In genomic region chr11:60935326-60935974, GRCm38 (mm10) we compare ENCODE assay signal across 8 mouse cellular contexts. TPM values are rescaled to one million over a fixed set of nuclear protein-coding genes. Genes with fewer than 3 reads are reported as not detected.
DNase-seq lines count a peak whose midpoint lies in the region; ATAC-seq lines count a peak whose summit lies in the region.

No protein-coding gene starts in this region.

- no peaks in the 10 kb centered on the region; the same call in 1 of the 2 replicates for H3K36me3 ChIP-seq in intestine, embryonic 14.5 days (ENCODE audit: control insufficient read depth, insufficient read depth, low read length)
- peaks cover 4% of the 10 kb centered on the region; the same call in 1 of the 2 replicates for H3K36me3 ChIP-seq in liver, embryonic 11.5 days (ENCODE audit: control insufficient read depth, insufficient read depth, low read length)
- no peaks in the 10 kb centered on the region for H3K36me3 ChIP-seq in midbrain, embryonic 15.5 days (replicated peaks)

- H3K27me3 ChIP-seq in intestine, embryonic 14.5 days (replicated peaks; ENCODE audit: control insufficient read depth, insufficient read depth, low read length), result no peaks in the 10 kb centered on the region
- H3K27me3 ChIP-seq in liver, embryonic 11.5 days (replicated peaks; ENCODE audit: control insufficient read depth, insufficient read depth, low read length), result no peaks in the 10 kb centered on the region
- H3K27me3 ChIP-seq in midbrain, embryonic 15.5 days (replicated peaks), result no peaks in the 10 kb centered on the region

- no peaks in the 10 kb centered on the region for H3K9me3 ChIP-seq in intestine, embryonic 14.5 days (ENCODE audit: control insufficient read depth, low read length)
- no peaks in the 10 kb centered on the region for H3K9me3 ChIP-seq in liver, embryonic 11.5 days (ENCODE audit: control insufficient read depth, low read length)
- H3K9me3 ChIP-seq in midbrain, embryonic 15.5 days, result no peaks in the 10 kb centered on the region

- H3K9ac ChIP-seq in intestine, embryonic 14.5 days (ENCODE audit: low read length), result no peak overlapping the region
- peak overlapping the region; percentile 60 for H3K9ac ChIP-seq in liver, embryonic 11.5 days (ENCODE audit: low read depth, low read length)
- no peak overlapping the region for H3K9ac ChIP-seq in midbrain, embryonic 15.5 days

- peak; percentile 62 to 75 for DNase-seq in adrenal gland, adult 18-20 months (ENCODE audit: low spot score in 2 of 2)
- DNase-seq in gastrocnemius, adult 18-20 months (ENCODE audit: low spot score), result peak; percentile 86
- DNase-seq in intestine, embryonic 14.5 days (ENCODE audit: low spot score), result no peak
- DNase-seq in liver, embryonic 11.5 days (ENCODE audit: low spot score), result peak; percentile 70
- DNase-seq in right cerebral cortex, adult 2 months (ENCODE audit: low spot score in 2 of 2), result peak; percentile 58 to 59
- DNase-seq in embryo, embryonic 10 days (ENCODE audit: low spot score), result no peak

- WGBS in intestine, embryonic 14.5 days, result 68% methylated on average over 7 of the region's 7 CpGs
- WGBS in liver, embryonic 11.5 days, result 31% methylated on average over 7 of the region's 7 CpGs
- WGBS in midbrain, embryonic 15.5 days, result 84% methylated on average over 7 of the region's 7 CpGs

- no peak overlapping the region for H3K4me3 ChIP-seq in intestine, embryonic 14.5 days (ENCODE audit: low read depth, low read length)
- peak overlapping the region; percentile 41 for H3K4me3 ChIP-seq in liver, embryonic 11.5 days (ENCODE audit: low read depth, low read length)
- H3K4me3 ChIP-seq in midbrain, embryonic 15.5 days, result no peak overlapping the region

- H3K27ac ChIP-seq in intestine, embryonic 14.5 days (ENCODE audit: low read depth), result no peak overlapping the region
- peak overlapping the region; percentile 90 for H3K27ac ChIP-seq in liver, embryonic 11.5 days (ENCODE audit: low read depth, low read length)
- no peak overlapping the region for H3K27ac ChIP-seq in midbrain, embryonic 15.5 days

- H3K4me2 ChIP-seq in intestine, embryonic 14.5 days (ENCODE audit: low read length), result 0 out of 2 replicates have a peak overlapping the region, but pooled peaks have one; percentile 2
- H3K4me2 ChIP-seq in liver, embryonic 11.5 days, result peak overlapping the region; percentile 74
- H3K4me2 ChIP-seq in midbrain, embryonic 15.5 days, result no peak overlapping the region

- ATAC-seq in CD4-positive, CD25-positive, alpha-beta regulatory T cell, adult 4 months, result peak; percentile 76
- ATAC-seq in intestine, embryonic 14.5 days (replicated peaks; ENCODE audit: low FRiP score, low TSS enrichment, low read depth), result no peak
- peak; percentile 79 for ATAC-seq in liver, embryonic 11.5 days (replicated peaks; ENCODE audit: low FRiP score)
- ATAC-seq in midbrain, embryonic 15.5 days (replicated peaks), result no peak

- peaks cover 19% of the 10 kb centered on the region for H3K4me1 ChIP-seq in intestine, embryonic 14.5 days (replicated peaks; ENCODE audit: control insufficient read depth, insufficient read depth, low read length)
- H3K4me1 ChIP-seq in liver, embryonic 11.5 days (replicated peaks; ENCODE audit: control insufficient read depth, insufficient read depth, low read length), result peaks cover 69% of the 10 kb centered on the region
- H3K4me1 ChIP-seq in midbrain, embryonic 15.5 days, result peaks cover 33% of the 10 kb centered on the region

RNA-seq across cellular contexts. Expression of gene Map2k3, which starts 3.6 kb away (rescaled TPM):
- polyA plus RNA-seq in CD4-positive, CD25-positive, alpha-beta regulatory T cell, adult 4 months (2017; shearing (Covaris generic)), result 10 to 100 TPM; 48.1 to 70.2 TPM
- 100 to 1,000 TPM in 1 of 2 experiments, 10 to 100 TPM in 1; 71.7 to 116 TPM for total RNA-seq in adrenal gland, adult 18-20 months (2021)
- total RNA-seq in gastrocnemius, adult 18-20 months (2021), result 100 to 1,000 TPM; 105 to 173 TPM
- polyA plus RNA-seq in intestine, embryonic 14.5 days (2014; fragmentation: Nextera tagmentation; extraction: Ambion mirVana), result 91.7 and 94.5 TPM in 2 replicates
- polyA plus RNA-seq in liver, embryonic 11.5 days (2014; fragmentation: Nextera tagmentation; extraction: Ambion mirVana), result 132 and 136 TPM in 2 replicates
- polyA plus RNA-seq in midbrain, embryonic 15.5 days (2015; fragmentation: Nextera tagmentation; extraction: Ambion mirVana), result 32.0 and 34.0 TPM in 2 replicates

RNA-seq across cellular contexts. Expression of gene Natd1, which starts 20.9 kb away (rescaled TPM):
- 1 to 10 TPM; 6.9 to 9.9 TPM for polyA plus RNA-seq in CD4-positive, CD25-positive, alpha-beta regulatory T cell, adult 4 months (2017; shearing (Covaris generic))
- 10 to 100 TPM; 21.6 to 22.9 TPM for total RNA-seq in adrenal gland, adult 18-20 months (2021)
- total RNA-seq in gastrocnemius, adult 18-20 months (2021), result 10 to 100 TPM in 1 of 2 experiments, 1 to 10 TPM in 1; 8.2 to 10.3 TPM
- 15.4 and 16.8 TPM in 2 replicates for polyA plus RNA-seq in intestine, embryonic 14.5 days (2014; fragmentation: Nextera tagmentation; extraction: Ambion mirVana)
- 11.2 and 13.3 TPM in 2 replicates for polyA plus RNA-seq in liver, embryonic 11.5 days (2014; fragmentation: Nextera tagmentation; extraction: Ambion mirVana)
- 31.6 and 39.2 TPM in 2 replicates for polyA plus RNA-seq in midbrain, embryonic 15.5 days (2015; fragmentation: Nextera tagmentation; extraction: Ambion mirVana)

RNA-seq across cellular contexts. Expression of gene Tmem11, which starts 56.4 kb away (rescaled TPM):
- 10 to 100 TPM; 33.2 to 36.9 TPM for polyA plus RNA-seq in CD4-positive, CD25-positive, alpha-beta regulatory T cell, adult 4 months (2017; shearing (Covaris generic))
- 10 to 100 TPM; 47.8 to 55.9 TPM for total RNA-seq in adrenal gland, adult 18-20 months (2021)
- 10 to 100 TPM; 41.0 to 42.9 TPM for total RNA-seq in gastrocnemius, adult 18-20 months (2021)
- 73.9 and 81.6 TPM in 2 replicates for polyA plus RNA-seq in intestine, embryonic 14.5 days (2014; fragmentation: Nextera tagmentation; extraction: Ambion mirVana)
- 63.8 and 64.1 TPM in 2 replicates for polyA plus RNA-seq in liver, embryonic 11.5 days (2014; fragmentation: Nextera tagmentation; extraction: Ambion mirVana)
- 58.4 and 61.0 TPM in 2 replicates for polyA plus RNA-seq in midbrain, embryonic 15.5 days (2015; fragmentation: Nextera tagmentation; extraction: Ambion mirVana)

Comparison
In these comparisons a context has a peak if more than half of its experiments do, and no peak if none do; other contexts are left out.
1. ATAC-seq: peak in CD4-positive, CD25-positive, alpha-beta regulatory T cell, adult 4 months (single experiment) and liver, embryonic 11.5 days (single experiment); none in intestine, embryonic 14.5 days (single experiment) and midbrain, embryonic 15.5 days (single experiment).
2. DNase-seq: peak in adrenal gland, adult 18-20 months (2 of 2), gastrocnemius, adult 18-20 months (single experiment), liver, embryonic 11.5 days (single experiment) and right cerebral cortex, adult 2 months (2 of 2); none in intestine, embryonic 14.5 days (single experiment) and embryo, embryonic 10 days (single experiment).